8 mouse cellular contexts compared by ENCODE assay signal in genomic region chr1:119420984-119421575, GRCm38 (mm10). TPM values are rescaled to one million over a fixed set of nuclear protein-coding genes. Genes with fewer than 3 reads are reported as not detected.
A peak's percentile ranks its signal among the peaks of the same experiment; 100 is the strongest.
DNase-seq lines count a peak whose midpoint lies in the region; ATAC-seq and TF ChIP-seq lines count a peak whose summit lies in the region.

No protein-coding gene starts in this region.

- ATAC-seq in kidney, postnatal 0 days (replicated peaks; ENCODE audit: low FRiP score, low read depth) = 0 out of 2 replicates have a peak, but pooled peaks have one; percentile 44

- intact Hi-C loops in heart, adult 2 months (cut with DNase I) = loop anchor here (10.0 kb wide), 1 partner anchor 166 kb away; no protein-coding TSS in a partner anchor

- H3K4me1 ChIP-seq in brown adipose tissue, adult 24 weeks (ENCODE audit: control insufficient read depth, insufficient read depth, insufficient read length, low read length) = no peaks in the 10 kb centered on the region
- H3K4me1 ChIP-seq in heart, adult 2 months (ENCODE audit: control insufficient read depth, insufficient read depth, low read length) = no peaks in the 10 kb centered on the region
- peaks cover 14% of the 10 kb centered on the region for H3K4me1 ChIP-seq in kidney, postnatal 0 days (replicated peaks; ENCODE audit: insufficient read depth, low read length)

- WGBS in heart, adult 2 months = under 1% methylated on average over 73 of the region's 78 CpGs
- WGBS in kidney, postnatal 0 days = under 1% methylated on average over 48 of the region's 78 CpGs

- H3K9me3 ChIP-seq in kidney, postnatal 0 days (replicated peaks; ENCODE audit: low read length) = no peaks in the 10 kb centered on the region

- TF ChIP-seq CTCF in heart, adult 2 months (IDR thresholded peaks at IDR 0.05) = no peak
- no peak for TF ChIP-seq CTCF in kidney, postnatal 0 days (IDR thresholded peaks at IDR 0.05; ENCODE audit: low read depth)

- H3K4me2 ChIP-seq in kidney, postnatal 0 days (ENCODE audit: low read length) = peak overlapping the region; percentile 98

- H3K9ac ChIP-seq in heart, adult 2 months (ENCODE audit: low read depth, low read length) = peak overlapping the region; percentile 82
- peak overlapping the region; percentile 49 for H3K9ac ChIP-seq in kidney, postnatal 0 days (ENCODE audit: low read depth, low read length)

- H3K27me3 ChIP-seq in heart, adult 2 months (ENCODE audit: control insufficient read depth, insufficient read depth, low read length) = peaks cover 11% of the 10 kb centered on the region
- H3K27me3 ChIP-seq in kidney, postnatal 0 days (ENCODE audit: insufficient read depth, low read length) = peaks cover 55% of the 10 kb centered on the region

- no peak for TF ChIP-seq POLR2A in heart, adult 2 months (IDR thresholded peaks at IDR 0.05; ENCODE audit: insufficient read depth, low read depth, low read length)

- H3K4me3 ChIP-seq in brown adipose tissue, adult 24 weeks (ENCODE audit: insufficient read depth, low read depth, low read length) = peak overlapping the region; percentile 63
- H3K4me3 ChIP-seq in heart, adult 2 months = peak overlapping the region; percentile 69
- H3K4me3 ChIP-seq in kidney, postnatal 0 days (replicated peaks; ENCODE audit: low read depth, low read length) = peak overlapping the region; percentile 57

- no peaks in the 10 kb centered on the region for H3K79me2 ChIP-seq in heart, adult 2 months (replicated peaks; ENCODE audit: control insufficient read depth, insufficient read depth, low read length)

- H3K27ac ChIP-seq in brown adipose tissue, adult 24 weeks (replicated peaks; ENCODE audit: low read depth, low read length) = no peak overlapping the region
- H3K27ac ChIP-seq in heart, adult 2 months = no peak overlapping the region; the same call in 1 of the 2 replicates
- H3K27ac ChIP-seq in kidney, postnatal 0 days = no peak overlapping the region

- DNase-seq in lung, adult 18-20 months = peak; percentile 31 to 36
- DNase-seq in lung, postnatal 36 days = no peak
- DNase-seq in heart, adult 2 months = peak; percentile 59 to 67
- DNase-seq in kidney, postnatal 0 days (ENCODE audit: low spot score) = peak; percentile 29
- peak; percentile 24 for DNase-seq in lung, postnatal 25 days (ENCODE audit: low spot score)
- DNase-seq in yolk sac, embryonic 10.5 days (ENCODE audit: low spot score) = peak; percentile 34
- no peak for DNase-seq in frontal cortex, adult 2 months (ENCODE audit: extremely low spot score in 1 of 2, low spot score in 1 of 2)

- TF ChIP-seq EP300 in heart, adult 2 months (IDR thresholded peaks at IDR 0.05; ENCODE audit: insufficient read depth, low read depth, low read length) = no peak

- H3K36me3 ChIP-seq in heart, adult 2 months (ENCODE audit: control insufficient read depth, insufficient read depth, low read length) = no peaks in the 10 kb centered on the region
- no peaks in the 10 kb centered on the region for H3K36me3 ChIP-seq in kidney, postnatal 0 days (ENCODE audit: insufficient read depth, low read length)

RNA-seq across cellular contexts. Expression of gene Inhbb, which starts 1.0 kb away (rescaled TPM):
- 1.2 and 3.3 TPM in 2 replicates for polyA plus RNA-seq in brown adipose tissue, adult 24 weeks (2012; ENCODE audit: insufficient read depth, insufficient read length, missing spikeins)
- total RNA-seq in heart, adult 2 months (2021) = 1 to 10 TPM in 1 of 2 experiments, under 1 TPM in 1; 0.99 to 1.1 TPM
- 1.3 and 2.2 TPM in 2 replicates for polyA plus RNA-seq in heart, adult 2 months (2012; rRNA removed)
- polyA plus RNA-seq in kidney, postnatal 0 days (2015; fragmentation: Nextera tagmentation; extraction: Ambion mirVana) = 0.40 and 0.55 TPM in 2 replicates
- 3.2 and 3.4 TPM in 2 replicates for polyA plus RNA-seq in frontal cortex, adult 2 months (2012; rRNA removed)

Comparison
In these comparisons a context has a peak if more than half of its experiments do, and no peak if none do; other contexts are left out.
1. DNase-seq: peak in lung, adult 18-20 months (2 of 2), heart, adult 2 months (2 of 2), kidney, postnatal 0 days (single experiment), lung, postnatal 25 days (single experiment) and yolk sac, embryonic 10.5 days (single experiment); none in lung, postnatal 36 days (single experiment) and frontal cortex, adult 2 months (0 of 2).
2. Peak in every context shown above with its lines, with median percentiles within 50 percentile points of each other: H3K4me3 ChIP-seq.